Mouse (Mus musculus) C2C12 (cell line): ENCODE results near the gene Snrk.

ENCODE experiments used
- CTCF ChIP-seq: IDR thresholded peaks from one replicate; pipeline ENCODE4 v1.5.1; 2011; ENCODE audit not compliant: control insufficient read depth, insufficient read depth, insufficient read length
- MYOD1 ChIP-seq: IDR thresholded peaks from one replicate; pipeline ENCODE4 v1.6.1; 2011; ENCODE audit warnings: low read depth; ENCODE audit not compliant: control insufficient read depth, insufficient read length
- MYOG ChIP-seq: IDR thresholded peaks from one replicate; pipeline ENCODE4 v1.6.1; 2011; ENCODE audit not compliant: control insufficient read depth, insufficient read length; ENCODE audit errors: extremely low read depth

- TF ChIP-seq CTCF, result no peak
- no peak for TF ChIP-seq MYOD1
- no peak for TF ChIP-seq MYOG
These were observed 76.8 kb downstream of the Snrk start for GRCm38 (mm10) chr9:122193823-122194222.
